Mouse (Mus musculus) adrenal gland, adult (tissue): ENCODE measurements around the gene Mpzl1.

Experiments used
- DNase-seq, 2 experiments: peaks; one replicate each; pipeline ENCODE4 v3.0.0; 2022 to 2023; ENCODE audit warnings: low spot score in 1 of 2; ENCODE audit not compliant: inconsistent age in 2 of 2

Gene Mpzl1

GRCm38 (mm10) chr1:165658602-165659001 is 24.3 kb upstream of the Mpzl1 start:
- DNase-seq, result peak; percentile 76 to 92

- DNase-seq, result no peak
These were observed 21.1 kb upstream of the Mpzl1 start for GRCm38 (mm10) chr1:165655482-165655881.

- DNase-seq, result peak in 1 of 2 experiments; percentile 65
These were observed 20.7 kb upstream of the Mpzl1 start for GRCm38 (mm10) chr1:165655022-165655421.

- peak in 1 of 2 experiments; percentile 50 for DNase-seq
These were observed 19.0 kb upstream of the Mpzl1 start for GRCm38 (mm10) chr1:165653126-165653885.

GRCm38 (mm10) chr1:165652507-165652906 is 18.2 kb upstream of the Mpzl1 start:
- no peak for DNase-seq

- DNase-seq, result peak in 1 of 2 experiments; percentile 17
These were observed 16.8 kb upstream of the Mpzl1 start for GRCm38 (mm10) chr1:165651158-165651557.

- DNase-seq, result no peak
These were observed 10.8 kb upstream of the Mpzl1 start for GRCm38 (mm10) chr1:165645102-165645501.

GRCm38 (mm10) chr1:165643735-165644134 is 9.4 kb upstream of the Mpzl1 start:
- DNase-seq, result no peak

GRCm38 (mm10) chr1:165642780-165643311 is 8.5 kb upstream of the Mpzl1 start:
- DNase-seq, result peak; percentile 62 to 87

GRCm38 (mm10) chr1:165641786-165642771 is 7.7 kb upstream of the Mpzl1 start:
- DNase-seq, result peak; percentile 93 to 99

- peak; percentile 79 to 96 for DNase-seq
These were observed 7.0 kb upstream of the Mpzl1 start for GRCm38 (mm10) chr1:165641271-165641771.

- DNase-seq, result no peak
These were observed 2.0 kb upstream of the Mpzl1 start for GRCm38 (mm10) chr1:165636289-165636688.

GRCm38 (mm10) chr1:165635055-165635897 is 938 bp upstream of the Mpzl1 start:
- no peak for DNase-seq

GRCm38 (mm10) chr1:165633345-165633744 is 993 bp downstream of the Mpzl1 start:
- peak in 1 of 2 experiments; percentile 59 for DNase-seq

GRCm38 (mm10) chr1:165631136-165631535 is 3.2 kb downstream of the Mpzl1 start:
- no peak for DNase-seq

- DNase-seq, result no peak
These were observed 4.4 kb downstream of the Mpzl1 start for GRCm38 (mm10) chr1:165629975-165630374.

GRCm38 (mm10) chr1:165628603-165629002 is 5.7 kb downstream of the Mpzl1 start:
- DNase-seq, result no peak

- DNase-seq, result peak in 1 of 2 experiments; percentile 38
These were observed 8.4 kb downstream of the Mpzl1 start for GRCm38 (mm10) chr1:165625896-165626295.

- DNase-seq, result no peak
These were observed 9.3 kb downstream of the Mpzl1 start for GRCm38 (mm10) chr1:165625058-165625457.

- peak in 1 of 2 experiments; percentile 56 for DNase-seq
These were observed 16.1 kb downstream of the Mpzl1 start for GRCm38 (mm10) chr1:165618201-165618624.
